In the genomic region with DNA sequence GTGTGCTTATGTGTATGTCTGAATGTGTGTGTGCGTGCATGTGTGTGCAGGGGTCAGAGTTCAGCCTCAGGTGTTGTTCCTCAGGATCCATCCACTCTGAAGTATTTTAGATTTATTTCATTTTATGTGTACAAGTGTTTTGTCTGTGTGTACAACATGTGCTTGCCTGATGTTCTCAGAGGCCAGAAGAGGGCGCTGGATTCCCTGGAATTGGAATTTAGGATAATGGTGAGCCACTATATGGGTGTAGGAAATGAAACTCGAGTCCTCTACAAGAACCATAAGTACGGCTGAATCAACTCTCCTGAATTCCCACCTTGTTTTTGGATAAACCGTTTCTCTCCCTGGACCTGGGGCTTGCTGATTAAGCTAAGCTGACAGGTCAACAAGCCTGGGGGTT, we compare ENCODE assay signal across 8 mouse cellular contexts.
DNase-seq lines count a peak whose midpoint lies in the region.

No protein-coding gene starts in this region.

- DNase-seq in embryo, embryonic 10 days (ENCODE audit: low spot score): peak; percentile 38
- DNase-seq in embryo, embryonic 9.5 days (ENCODE audit: extremely low spot score): no peak
- DNase-seq in left cerebral cortex, postnatal 4 days: peak; percentile 6
- DNase-seq in left cerebral cortex, adult 8-10 months (ENCODE audit: low spot score in 2 of 2): no peak
- DNase-seq in adrenal gland, postnatal 25 days: peak; percentile 18
- peak; percentile 36 for DNase-seq in naive thymus-derived CD4-positive, alpha-beta T cell, adult 2 months (ENCODE audit: low read depth)
- DNase-seq in spleen, adult 12 weeks (ENCODE audit: low spot score): no peak
- no peak for DNase-seq in spleen, postnatal 10 days (ENCODE audit: low spot score in 2 of 2)

- intact Hi-C loops in left cerebral cortex, postnatal 4 days (cut with DNase I): no loop called here

Comparison
In these comparisons a context has a peak if more than half of its experiments do, and no peak if none do; other contexts are left out.
1. DNase-seq: peak in embryo, embryonic 10 days (single experiment), left cerebral cortex, postnatal 4 days (single experiment), adrenal gland, postnatal 25 days (single experiment) and naive thymus-derived CD4-positive, alpha-beta T cell, adult 2 months (single experiment); none in embryo, embryonic 9.5 days (single experiment), left cerebral cortex, adult 8-10 months (0 of 2), spleen, adult 12 weeks (single experiment) and spleen, postnatal 10 days (0 of 2).